Mouse (Mus musculus) cerebellum, adult 2 months (tissue): ENCODE measurements at regions not wholly inside any gene's neighbourhood (a gene's known extent, or its start where the extent isn't known, plus 50 kb on each side); places are given as distances from the start of the nearest gene placed in this dataset.

Experiments used
- DNase-seq, 2 experiments: peaks; one replicate each; pipeline ENCODE4 v3.0.0; 2021
- H3K27ac ChIP-seq: fragments of 200-500 bp; 2 replicates; pipeline ENCODE4 v1.5.1; 2012; ENCODE audit warnings: low read length, control low read depth, inconsistent platforms; ENCODE audit not compliant: insufficient read depth
- H3K27me3 ChIP-seq: fragments of 200-500 bp; 2 replicates; pipeline ENCODE4 v1.6.1; 2012; ENCODE audit warnings: inconsistent platforms, mild to moderate bottlenecking, low read length, moderate library complexity; ENCODE audit not compliant: control insufficient read depth, insufficient read depth
- H3K4me1 ChIP-seq: fragments of 200-500 bp; 2 replicates; pipeline ENCODE4 v1.6.1; 2011; ENCODE audit warnings: low read length; ENCODE audit not compliant: control insufficient read depth, insufficient read depth
- H3K4me3 ChIP-seq: fragments of 200-500 bp; replicated peaks from 2 replicates; pipeline ENCODE3; 2011; ENCODE audit warnings: mild to moderate bottlenecking, low read depth, low read length, control low read depth; ENCODE audit not compliant: insufficient read depth
- CTCF ChIP-seq: fragments of 200-500 bp; IDR thresholded peaks from 2 replicates; pipeline ENCODE4 v1.5.1; 2011; ENCODE audit warnings: low read depth, mild to moderate bottlenecking, control low read depth, low read length, moderate library complexity, borderline replicate concordance; ENCODE audit not compliant: insufficient read depth
- POLR2A ChIP-seq: fragments of 200-500 bp; IDR thresholded peaks from 2 replicates; pipeline ENCODE4 v1.6.1; 2011; ENCODE audit warnings: low read length, control low read depth, borderline replicate concordance; ENCODE audit not compliant: insufficient read depth
- WGBS: fragments of 180-500 bp; shearing (Covaris S2); methylation state at CpG from one replicate; pipeline ENCODE4 v1.1.7; 2018; 5-methylcytosine and 5-hydroxymethylcytosine counted together

- peak in 1 of 2 experiments; percentile 37 for DNase-seq
- Histone ChIP-seq H3K27me3 (no peaks in the 10 kb centered on the region), H3K4me3 (no peak overlapping the region), H3K4me1 (no peaks in the 10 kb centered on the region), H3K27ac (no peak overlapping the region)
- 4% methylated on average over 4 of the region's 4 CpGs for WGBS
- TF ChIP-seq CTCF, result no peak
- TF ChIP-seq POLR2A, result no peak
Measured at GRCm38 (mm10) chr9:12380732-12381645, 864.6 kb downstream of the Jrkl start.

- Histone ChIP-seq H3K4me3 (no peak overlapping the region), H3K4me1 (no peaks in the 10 kb centered on the region), H3K27me3 (no peaks in the 10 kb centered on the region), H3K27ac (no peak overlapping the region)
- no peak for TF ChIP-seq POLR2A
- TF ChIP-seq CTCF, result no peak
- DNase-seq, result no peak
- 80% methylated on average over 2 of the region's 2 CpGs for WGBS
Measured at GRCm38 (mm10) chr9:12380029-12380428, 865.6 kb downstream of the Jrkl start.

- DNase-seq, result no peak
- 71% methylated on average over 2 of the region's 2 CpGs for WGBS
- no peak for TF ChIP-seq CTCF
- no peak for TF ChIP-seq POLR2A
- H3K4me3 ChIP-seq, result no peak overlapping the region
- H3K27ac ChIP-seq, result no peak overlapping the region
- no peaks in the 10 kb centered on the region for H3K4me1 ChIP-seq
- H3K27me3 ChIP-seq, result no peaks in the 10 kb centered on the region
Measured at GRCm38 (mm10) chr9:12344296-12344695, 901.3 kb downstream of the Jrkl start.

GRCm38 (mm10) chr9:12341453-12341852, 904.2 kb downstream of the Jrkl start:
- WGBS, result 77% methylated on average over 4 of the region's 4 CpGs
- no peak for TF ChIP-seq POLR2A
- no peak overlapping the region for H3K4me3 ChIP-seq
- no peak overlapping the region for H3K27ac ChIP-seq
- DNase-seq, result no peak
- no peaks in the 10 kb centered on the region for H3K27me3 ChIP-seq
- H3K4me1 ChIP-seq, result no peaks in the 10 kb centered on the region

GRCm38 (mm10) chr9:12313517-12314075, 932.0 kb downstream of the Jrkl start:
- Histone ChIP-seq H3K4me1 (no peaks in the 10 kb centered on the region), H3K27ac (no peak overlapping the region), H3K4me3 (no peak overlapping the region), H3K27me3 (no peaks in the 10 kb centered on the region)
- no peak for DNase-seq
- WGBS, result 76% methylated on average over 4 of the region's 4 CpGs
- TF ChIP-seq CTCF (no peak), POLR2A (no peak)

- Histone ChIP-seq H3K4me3 (no peak overlapping the region), H3K27ac (no peak overlapping the region), H3K4me1 (no peaks in the 10 kb centered on the region), H3K27me3 (no peaks in the 10 kb centered on the region)
- no peak for DNase-seq
- 70% methylated on average over 1 of the region's 1 CpGs for WGBS
- no peak for TF ChIP-seq CTCF
- no peak for TF ChIP-seq POLR2A
Measured at GRCm38 (mm10) chr9:12313027-12313426, 932.6 kb downstream of the Jrkl start.
